Mouse (Mus musculus) hindbrain, embryonic 11.5 days (tissue): ENCODE results near the gene Cacnb4. TPM values are rescaled to one million over a fixed set of nuclear protein-coding genes. Genes with fewer than 3 reads are reported as not detected.

Experiments used
- ATAC-seq: fragments of 200-750 bp; cut with Nextera tagmentation; 2 replicates; pipeline ENCODE4 v1.8.0; 2017; ENCODE audit warnings: mild to moderate bottlenecking, moderate TSS enrichment, moderate library complexity; ENCODE audit not compliant: low FRiP score
- DNase-seq: peaks from one replicate; pipeline ENCODE4 v3.0.0-alpha.2; 2015; ENCODE audit warnings: low spot score
- H3K27ac ChIP-seq: fragments of 300-500 bp; sonication (generic); 2 replicates; pipeline ENCODE4 v1.5.1; 2014; ENCODE audit warnings: mild to moderate bottlenecking, low read depth, low read length
- H3K27me3 ChIP-seq: fragments of 300-500 bp; sonication (generic); 2 replicates; pipeline ENCODE4 v1.6.1; 2014; ENCODE audit warnings: mild to moderate bottlenecking, low read length, moderate library complexity, mixed read lengths; ENCODE audit not compliant: control insufficient read depth, insufficient read depth
- H3K36me3 ChIP-seq: fragments of 300-500 bp; sonication (generic); 2 replicates; pipeline ENCODE4 v1.6.1; 2014; ENCODE audit warnings: mild to moderate bottlenecking, low read length, moderate library complexity, mixed read lengths; ENCODE audit not compliant: control insufficient read depth, insufficient read depth
- H3K4me1 ChIP-seq: fragments of 300-500 bp; sonication (generic); replicated peaks from 2 replicates; pipeline ENCODE4 v1.6.1; 2014; ENCODE audit warnings: low read length, mixed read lengths; ENCODE audit not compliant: control insufficient read depth, insufficient read depth
- H3K4me2 ChIP-seq: fragments of 300-500 bp; sonication (generic); replicated peaks from 2 replicates; pipeline ENCODE4 v1.6.1; 2014; ENCODE audit warnings: mild to moderate bottlenecking, low read depth, low read length
- H3K4me3 ChIP-seq: fragments of 300-500 bp; sonication (generic); 2 replicates; pipeline ENCODE4 v1.5.1; 2014; ENCODE audit warnings: low read depth, low read length
- H3K9ac ChIP-seq: fragments of 300-500 bp; sonication (generic); 2 replicates; pipeline ENCODE4 v1.6.1; 2014; ENCODE audit warnings: low read depth, low read length
- H3K9me3 ChIP-seq: fragments of 300-500 bp; sonication (generic); 2 replicates; pipeline ENCODE4 v1.6.1; 2016; ENCODE audit warnings: low read length; ENCODE audit not compliant: control insufficient read depth
- WGBS: fragments of 180-500 bp; shearing (Covaris S2); extraction: QIAGEN DNeasy Blood & Tissue Kit; methylation state at CpG from one replicate; pipeline ENCODE4 v1.1.7; 2014; 5-methylcytosine and 5-hydroxymethylcytosine counted together
- polyA plus RNA-seq: library from polyadenylated mRNA; unstranded; fragments of >200 nt; fragmentation: Nextera tagmentation; extraction: Ambion mirVana; gene quantifications from 2 replicates; pipeline ENCODE4 v1.2.1, GENCODE M21; 2014

Cacnb4 gene
- polyA plus RNA-seq, 1 experiment from 2014 or later = 4.9 TPM

GRCm38 (mm10) chr2:52483496-52483895 is 193.1 kb downstream of the Cacnb4 start:
- no peak overlapping the region for H3K27ac ChIP-seq
- no peaks in the 10 kb centered on the region for H3K4me1 ChIP-seq
- DNase-seq (no peak), ATAC-seq (no peak)
- H3K27me3 ChIP-seq = no peaks in the 10 kb centered on the region
- H3K4me2 ChIP-seq = no peak overlapping the region
- WGBS = 85% methylated on average over 5 of the region's 5 CpGs
- H3K9ac ChIP-seq = no peak overlapping the region
- H3K36me3 ChIP-seq = no peaks in the 10 kb centered on the region
- no peak overlapping the region for H3K4me3 ChIP-seq
- no peaks in the 10 kb centered on the region for H3K9me3 ChIP-seq

- ATAC-seq (no peak), DNase-seq (no peak)
- Histone ChIP-seq H3K4me3 (no peak overlapping the region), H3K4me2 (no peak overlapping the region), H3K9me3 (no peaks in the 10 kb centered on the region), H3K9ac (no peak overlapping the region), H3K36me3 (no peaks in the 10 kb centered on the region), H3K4me1 (no peaks in the 10 kb centered on the region), H3K27ac (no peak overlapping the region), H3K27me3 (no peaks in the 10 kb centered on the region)
- WGBS = 86% methylated on average over 8 of the region's 8 CpGs
Observed at GRCm38 (mm10) chr2:52480476-52480875, 196.2 kb downstream of the Cacnb4 start.

- Histone ChIP-seq H3K4me2 (no peak overlapping the region), H3K9ac (no peak overlapping the region), H3K4me1 (no peaks in the 10 kb centered on the region), H3K4me3 (no peak overlapping the region), H3K9me3 (no peaks in the 10 kb centered on the region), H3K27ac (no peak overlapping the region), H3K36me3 (no peaks in the 10 kb centered on the region), H3K27me3 (no peaks in the 10 kb centered on the region)
- no peak for ATAC-seq
- 95% methylated on average over 5 of the region's 5 CpGs for WGBS
- no peak for DNase-seq
Observed at GRCm38 (mm10) chr2:52478501-52478900, 198.1 kb downstream of the Cacnb4 start.

- no peaks in the 10 kb centered on the region for H3K4me1 ChIP-seq
- WGBS = 93% methylated on average over 13 of the region's 13 CpGs
- no peaks in the 10 kb centered on the region for H3K36me3 ChIP-seq
- no peaks in the 10 kb centered on the region for H3K27me3 ChIP-seq
- ATAC-seq (no peak), DNase-seq (no peak)
- no peaks in the 10 kb centered on the region for H3K9me3 ChIP-seq
- no peak overlapping the region for H3K9ac ChIP-seq
- H3K27ac ChIP-seq = no peak overlapping the region
- no peak overlapping the region for H3K4me2 ChIP-seq
- H3K4me3 ChIP-seq = no peak overlapping the region
Observed at GRCm38 (mm10) chr2:52477550-52477907, 199.1 kb downstream of the Cacnb4 start.

GRCm38 (mm10) chr2:52476801-52477549 is 199.7 kb downstream of the Cacnb4 start:
- no peaks in the 10 kb centered on the region for H3K9me3 ChIP-seq
- DNase-seq = no peak
- no peak for ATAC-seq
- no peaks in the 10 kb centered on the region for H3K4me1 ChIP-seq
- H3K36me3 ChIP-seq = no peaks in the 10 kb centered on the region
- H3K4me3 ChIP-seq = no peak overlapping the region
- H3K27me3 ChIP-seq = no peaks in the 10 kb centered on the region
- H3K4me2 ChIP-seq = no peak overlapping the region
- no peak overlapping the region for H3K27ac ChIP-seq
- H3K9ac ChIP-seq = no peak overlapping the region
- 75% methylated on average over 13 of the region's 13 CpGs for WGBS

GRCm38 (mm10) chr2:52475854-52476253 is 200.8 kb downstream of the Cacnb4 start:
- WGBS = 93% methylated on average over 4 of the region's 4 CpGs

GRCm38 (mm10) chr2:52474570-52474969 is 202.1 kb downstream of the Cacnb4 start:
- Histone ChIP-seq H3K4me3 (no peak overlapping the region), H3K27me3 (no peaks in the 10 kb centered on the region), H3K9me3 (no peaks in the 10 kb centered on the region), H3K4me1 (no peaks in the 10 kb centered on the region), H3K4me2 (no peak overlapping the region), H3K36me3 (no peaks in the 10 kb centered on the region), H3K27ac (no peak overlapping the region), H3K9ac (no peak overlapping the region)
- 94% methylated on average over 11 of the region's 11 CpGs for WGBS
- no peak for ATAC-seq
- DNase-seq = no peak

More at GRCm38 (mm10) chr2:52475854-52476253, 200.8 kb downstream of the Cacnb4 start:
- H3K9me3 ChIP-seq = no peaks in the 10 kb centered on the region
- H3K4me3 ChIP-seq = no peak overlapping the region
- no peak for ATAC-seq
- H3K4me2 ChIP-seq = no peak overlapping the region
- H3K27ac ChIP-seq = no peak overlapping the region
- H3K36me3 ChIP-seq = no peaks in the 10 kb centered on the region
- no peak for DNase-seq
- H3K9ac ChIP-seq = no peak overlapping the region
- no peaks in the 10 kb centered on the region for H3K4me1 ChIP-seq
- H3K27me3 ChIP-seq = no peaks in the 10 kb centered on the region

- Histone ChIP-seq H3K4me1 (no peaks in the 10 kb centered on the region), H3K36me3 (no peaks in the 10 kb centered on the region), H3K4me3 (no peak overlapping the region), H3K9me3 (no peaks in the 10 kb centered on the region), H3K9ac (no peak overlapping the region), H3K4me2 (no peak overlapping the region), H3K27me3 (no peaks in the 10 kb centered on the region), H3K27ac (no peak overlapping the region)
- DNase-seq = peak; percentile 14
- no peak for ATAC-seq
- 49% methylated on average over 4 of the region's 4 CpGs for WGBS
Observed at GRCm38 (mm10) chr2:52471545-52472291, 204.9 kb downstream of the Cacnb4 start.
